Mouse (Mus musculus): ENCODE measurements around the gene Slc26a3. TPM values are rescaled to one million over a fixed set of nuclear protein-coding genes. Genes with fewer than 3 reads are reported as not detected.

The Slc26a3 gene
- polyA plus RNA-seq, 1 experiment from 2014 or later = not detected

DNA sequence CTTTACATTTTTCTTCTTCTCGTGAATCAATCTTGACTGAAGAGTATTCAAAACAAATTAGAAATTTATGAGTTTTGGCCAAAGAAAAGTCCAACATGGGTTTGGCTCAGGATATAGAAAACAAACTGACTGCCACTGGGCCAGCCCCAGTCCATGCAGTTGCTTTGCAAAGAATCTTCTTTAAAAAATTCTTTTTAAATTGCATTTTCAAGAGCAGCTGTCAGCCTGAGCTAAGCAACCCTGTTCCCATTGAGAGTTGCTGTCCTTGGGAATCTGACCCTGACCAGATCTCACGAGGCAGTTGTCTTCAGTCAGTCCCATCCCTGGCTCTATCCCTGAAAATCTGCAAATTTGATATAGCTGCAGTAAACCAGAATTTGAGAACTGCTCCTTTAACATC lies 8.2 kb upstream of the Slc26a3 start:
- H3K36me3 ChIP-seq (replicated peaks) = no peaks in the 10 kb centered on the region
- DNase-seq (ENCODE audit: low spot score) = no peak
- no peaks in the 10 kb centered on the region for H3K9me3 ChIP-seq
- WGBS = 71% methylated on average over 2 of the region's 2 CpGs
- H3K4me3 ChIP-seq = no peak overlapping the region
- H3K4me1 ChIP-seq = no peaks in the 10 kb centered on the region
- H3K27ac ChIP-seq (replicated peaks) = no peak overlapping the region
- H3K27me3 ChIP-seq (replicated peaks; ENCODE audit: low read depth, poor library complexity, severe bottlenecking) = no peaks in the 10 kb centered on the region

DNA sequence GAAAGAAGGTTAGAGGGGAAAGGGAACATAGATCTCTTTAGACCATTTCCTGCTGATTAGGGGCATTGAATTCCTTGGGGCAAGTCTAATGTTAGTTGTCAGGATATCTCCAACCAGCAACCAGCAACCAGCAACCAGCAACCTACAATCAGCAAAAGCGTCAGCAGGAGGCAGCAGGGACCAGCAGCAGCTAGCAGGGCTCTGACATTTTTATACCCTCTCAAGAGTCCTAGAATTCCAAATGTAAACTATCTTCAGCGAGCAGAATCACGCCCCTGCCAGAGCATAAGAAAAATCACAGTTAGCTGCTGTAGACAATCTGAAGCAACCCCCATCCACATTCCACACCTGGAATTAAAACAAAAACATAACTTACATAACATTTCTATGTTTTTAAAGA lies 3.4 kb upstream of the Slc26a3 start:
- no peaks in the 10 kb centered on the region for H3K9me3 ChIP-seq
- no peaks in the 10 kb centered on the region for H3K27me3 ChIP-seq (replicated peaks; ENCODE audit: low read depth, poor library complexity, severe bottlenecking)
- no peak overlapping the region for H3K27ac ChIP-seq (replicated peaks)
- no peaks in the 10 kb centered on the region for H3K36me3 ChIP-seq (replicated peaks)
- 58% methylated on average over 3 of the region's 3 CpGs for WGBS
- no peak overlapping the region for H3K4me3 ChIP-seq
- no peaks in the 10 kb centered on the region for H3K4me1 ChIP-seq
- DNase-seq (ENCODE audit: low spot score) = no peak

DNA sequence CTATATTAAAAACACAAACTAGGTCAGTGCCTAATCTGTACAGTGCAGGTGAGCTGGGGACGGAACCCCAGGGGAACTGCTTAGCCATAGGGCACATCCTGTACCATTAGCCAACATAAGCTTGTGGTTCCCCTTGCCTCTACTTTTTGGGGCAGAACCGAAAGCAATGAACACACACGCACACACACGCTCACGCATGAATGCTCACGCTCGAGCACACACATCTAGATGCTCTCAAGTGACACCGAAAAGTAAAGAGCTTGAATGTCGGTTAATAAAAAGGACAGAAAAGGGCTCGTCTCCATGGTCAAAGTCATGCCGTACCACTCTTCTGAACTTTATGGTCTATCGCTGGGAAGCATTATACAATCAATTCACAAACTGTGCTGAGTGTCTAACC lies 1.0 kb downstream of the Slc26a3 start:
- DNase-seq (ENCODE audit: low spot score) = no peak
- Histone ChIP-seq H3K4me1 (no peaks in the 10 kb centered on the region), H3K9me3 (no peaks in the 10 kb centered on the region), H3K27ac (replicated peaks) (no peak overlapping the region), H3K36me3 (replicated peaks) (no peaks in the 10 kb centered on the region), H3K27me3 (replicated peaks; ENCODE audit: low read depth, poor library complexity, severe bottlenecking) (no peaks in the 10 kb centered on the region), H3K4me3 (no peak overlapping the region)
- WGBS = 94% methylated on average over 12 of the region's 12 CpGs

DNA sequence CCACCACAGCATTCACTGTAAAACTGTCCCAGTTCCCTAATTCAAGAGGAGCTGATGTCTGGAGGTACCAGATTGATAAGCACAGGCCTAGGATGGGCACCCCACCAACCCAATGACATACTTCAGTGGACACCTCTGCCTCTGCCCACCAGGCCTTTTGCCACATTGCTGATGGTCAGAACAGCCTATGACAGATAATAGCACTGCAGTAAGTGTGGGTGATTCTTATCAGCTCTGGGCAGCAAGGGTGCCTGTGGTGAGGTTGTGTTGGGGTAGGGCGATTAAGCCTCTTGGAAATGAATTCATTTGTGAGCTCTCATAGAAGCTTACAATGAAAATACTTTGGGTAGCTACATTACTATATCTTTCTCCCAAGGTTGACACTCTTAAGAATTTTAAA lies 5.2 kb downstream of the Slc26a3 start:
- Histone ChIP-seq H3K9me3 (no peaks in the 10 kb centered on the region), H3K27ac (replicated peaks) (no peak overlapping the region), H3K4me3 (no peak overlapping the region), H3K36me3 (replicated peaks) (no peaks in the 10 kb centered on the region), H3K27me3 (replicated peaks; ENCODE audit: low read depth, poor library complexity, severe bottlenecking) (no peaks in the 10 kb centered on the region), H3K4me1 (no peaks in the 10 kb centered on the region)
- no peak for DNase-seq (ENCODE audit: low spot score)
- WGBS = 97% methylated on average over 1 of the region's 1 CpGs

DNA sequence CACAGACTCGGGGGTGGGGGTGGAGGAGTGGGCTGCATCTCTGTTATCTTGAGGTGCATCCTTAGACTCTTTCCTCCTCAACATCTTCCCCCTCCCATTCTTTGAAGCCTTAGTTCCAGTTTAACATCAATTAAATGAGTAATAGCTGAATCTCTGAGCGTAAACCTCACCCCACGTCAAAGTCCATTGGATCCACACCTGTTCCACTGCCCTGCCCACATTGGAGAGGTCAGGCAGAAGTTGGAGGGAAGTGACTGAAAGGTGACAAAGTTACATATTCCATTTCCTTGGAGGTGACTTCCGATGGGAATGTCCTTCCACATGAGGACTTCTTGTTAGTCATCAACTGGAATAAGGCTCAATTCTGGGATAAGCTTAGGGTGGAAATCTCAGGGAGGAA lies 7.0 kb downstream of the Slc26a3 start:
- no peak for DNase-seq (ENCODE audit: low spot score)
- Histone ChIP-seq H3K9me3 (no peaks in the 10 kb centered on the region), H3K4me3 (no peak overlapping the region), H3K27ac (replicated peaks) (no peak overlapping the region), H3K36me3 (replicated peaks) (no peaks in the 10 kb centered on the region), H3K27me3 (replicated peaks; ENCODE audit: low read depth, poor library complexity, severe bottlenecking) (no peaks in the 10 kb centered on the region), H3K4me1 (no peaks in the 10 kb centered on the region)
- 87% methylated on average over 4 of the region's 4 CpGs for WGBS

DNA sequence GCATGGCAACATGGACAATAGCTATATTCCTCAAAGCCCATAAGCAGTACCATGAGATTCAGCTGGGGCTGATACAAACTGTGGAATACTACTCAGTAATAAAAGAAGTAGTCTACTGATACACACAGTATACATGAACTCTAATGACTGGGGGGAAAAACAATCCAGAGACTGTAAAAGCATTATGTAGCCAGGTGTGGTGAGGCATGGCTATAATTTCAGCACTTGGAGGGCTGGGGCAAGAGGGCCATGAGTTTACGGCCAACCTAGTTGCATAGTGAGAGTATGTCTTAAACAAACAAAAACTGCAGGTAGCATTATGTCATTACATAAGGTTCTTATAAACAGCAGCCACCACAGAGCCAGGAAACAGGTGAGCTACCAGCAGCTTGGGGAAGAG lies 10.2 kb downstream of the Slc26a3 start:
- no peaks in the 10 kb centered on the region for H3K36me3 ChIP-seq (replicated peaks)
- no peaks in the 10 kb centered on the region for H3K4me1 ChIP-seq
- H3K4me3 ChIP-seq = no peak overlapping the region
- no peaks in the 10 kb centered on the region for H3K27me3 ChIP-seq (replicated peaks; ENCODE audit: low read depth, poor library complexity, severe bottlenecking)
- 89% methylated on average over 1 of the region's 1 CpGs for WGBS
- DNase-seq (ENCODE audit: low spot score) = no peak
- H3K27ac ChIP-seq (replicated peaks) = no peak overlapping the region
- H3K9me3 ChIP-seq = no peaks in the 10 kb centered on the region

DNA sequence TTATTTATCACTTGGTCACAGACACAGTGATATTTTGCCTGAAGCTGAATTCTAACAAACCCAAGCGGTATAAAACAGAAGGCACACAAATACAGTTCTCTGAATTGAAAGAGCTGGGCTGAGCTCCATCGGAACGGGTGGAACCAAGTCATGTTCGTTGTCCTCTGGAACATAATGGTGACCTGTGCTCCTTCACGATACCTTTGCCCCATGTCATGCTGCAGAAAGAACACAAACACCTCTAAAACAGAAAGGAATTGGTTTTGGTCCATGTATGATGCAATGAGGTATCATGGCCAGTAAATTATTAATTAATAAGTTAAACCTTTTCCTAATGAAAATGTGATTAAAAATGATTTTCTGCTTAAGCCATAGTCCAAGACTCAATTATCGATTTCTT lies 11.3 kb downstream of the Slc26a3 start:
- Histone ChIP-seq H3K4me3 (no peak overlapping the region), H3K4me1 (no peaks in the 10 kb centered on the region), H3K36me3 (replicated peaks) (no peaks in the 10 kb centered on the region), H3K9me3 (no peaks in the 10 kb centered on the region), H3K27me3 (replicated peaks; ENCODE audit: low read depth, poor library complexity, severe bottlenecking) (no peaks in the 10 kb centered on the region), H3K27ac (replicated peaks) (no peak overlapping the region)
- no peak for DNase-seq (ENCODE audit: low spot score)
- WGBS = 88% methylated on average over 6 of the region's 6 CpGs

DNA sequence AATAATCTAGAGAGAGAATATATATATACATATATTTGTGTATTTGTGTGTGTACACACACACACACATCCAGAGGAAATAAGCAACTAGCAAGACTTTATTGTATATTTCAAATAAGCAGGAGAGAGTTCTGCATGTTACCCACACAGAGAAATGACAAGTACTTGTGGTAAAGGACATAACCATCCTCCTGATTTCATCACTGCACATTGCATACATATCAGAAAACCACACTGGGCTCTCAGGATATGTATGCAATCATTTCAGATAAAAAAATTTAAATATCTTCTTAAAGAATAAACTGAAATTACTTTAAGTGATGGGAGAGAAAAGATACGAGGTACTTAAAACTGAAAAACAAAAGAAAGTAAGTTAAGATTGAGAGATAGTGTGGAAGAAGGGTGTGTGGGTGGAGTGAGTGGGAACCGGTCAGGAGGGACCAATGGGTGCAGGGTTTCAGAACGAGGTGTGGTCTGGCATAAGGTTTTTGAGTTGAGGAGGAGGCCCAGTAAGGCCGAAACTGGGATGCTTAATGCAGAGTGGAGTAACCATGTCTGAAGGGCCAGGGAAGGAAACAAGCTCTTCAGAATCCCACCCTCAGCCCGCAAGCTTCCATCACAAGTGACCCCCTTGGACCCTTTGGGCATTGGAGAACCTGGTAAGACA lies 14.0 kb downstream of the Slc26a3 start:
- no peaks in the 10 kb centered on the region for H3K27me3 ChIP-seq (replicated peaks; ENCODE audit: low read depth, poor library complexity, severe bottlenecking)
- H3K4me3 ChIP-seq = no peak overlapping the region
- DNase-seq (ENCODE audit: low spot score) = no peak
- H3K27ac ChIP-seq (replicated peaks) = no peak overlapping the region
- H3K4me1 ChIP-seq = no peaks in the 10 kb centered on the region
- H3K9me3 ChIP-seq = no peaks in the 10 kb centered on the region
- 81% methylated on average over 5 of the region's 5 CpGs for WGBS
- no peaks in the 10 kb centered on the region for H3K36me3 ChIP-seq (replicated peaks)

DNA sequence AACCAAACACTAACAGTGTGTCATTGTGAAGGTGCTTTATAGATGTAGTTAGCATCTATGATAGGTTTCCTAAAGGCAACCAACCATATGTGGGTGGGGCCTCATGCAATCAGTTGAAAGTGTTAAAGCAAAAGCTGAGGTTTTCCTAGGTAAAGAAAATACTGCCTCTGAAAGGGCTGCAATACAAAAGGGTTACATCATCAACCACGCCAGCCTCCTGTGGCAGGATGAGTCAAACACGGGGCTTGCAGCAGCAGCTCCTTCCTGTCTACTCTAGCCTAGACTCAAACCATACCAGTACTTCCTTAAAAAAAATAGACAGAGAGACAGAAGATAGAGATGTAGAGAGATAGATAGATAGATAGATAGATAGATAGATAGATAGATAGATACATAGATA lies 25.3 kb downstream of the Slc26a3 start:
- Histone ChIP-seq H3K27ac (replicated peaks) (no peak overlapping the region), H3K27me3 (replicated peaks; ENCODE audit: low read depth, poor library complexity, severe bottlenecking) (no peaks in the 10 kb centered on the region; the same call in 1 of the 2 replicates), H3K4me3 (no peak overlapping the region), H3K4me1 (no peaks in the 10 kb centered on the region), H3K9me3 (no peaks in the 10 kb centered on the region), H3K36me3 (replicated peaks) (no peaks in the 10 kb centered on the region)
- no peak for DNase-seq (ENCODE audit: low spot score)
- WGBS = 77% methylated on average over 2 of the region's 2 CpGs

DNA sequence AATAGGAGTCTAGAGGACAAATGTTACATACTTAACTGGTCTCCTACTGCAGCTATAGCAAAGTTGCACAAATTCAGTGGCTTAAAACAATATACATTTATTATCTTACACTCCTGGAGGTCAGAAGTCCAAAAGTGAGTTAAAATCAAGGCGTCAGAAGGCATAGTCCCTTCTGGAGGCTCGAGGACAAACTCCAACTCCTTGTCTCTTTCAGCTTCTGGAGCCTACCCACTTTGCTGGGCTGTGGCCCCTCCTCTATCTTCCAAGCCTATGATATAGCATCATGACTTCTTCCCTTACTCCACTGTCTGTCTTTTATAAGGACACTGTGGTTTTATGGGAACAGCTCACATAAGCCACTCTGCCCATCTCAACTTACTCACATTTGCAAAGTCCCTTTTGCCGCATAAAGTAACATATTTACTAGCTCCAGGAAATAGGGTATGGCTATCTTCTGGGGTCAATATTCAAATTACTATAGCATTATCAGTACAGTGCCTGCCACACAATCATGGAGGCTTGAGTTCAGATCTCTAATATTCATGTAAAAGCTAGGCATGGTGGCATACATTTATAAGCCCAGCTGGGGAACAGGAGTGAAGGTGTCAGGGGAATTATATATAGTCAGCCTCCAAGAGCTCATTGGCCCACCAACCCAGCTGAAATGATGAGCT lies 31.4 kb downstream of the Slc26a3 start:
- no peak overlapping the region for H3K27ac ChIP-seq (replicated peaks)
- no peaks in the 10 kb centered on the region for H3K9me3 ChIP-seq
- WGBS = 82% methylated on average over 3 of the region's 3 CpGs
- no peaks in the 10 kb centered on the region for H3K4me1 ChIP-seq
- H3K36me3 ChIP-seq (replicated peaks) = no peaks in the 10 kb centered on the region
- no peak overlapping the region for H3K4me3 ChIP-seq
- H3K27me3 ChIP-seq (replicated peaks; ENCODE audit: low read depth, poor library complexity, severe bottlenecking) = no peaks in the 10 kb centered on the region
- DNase-seq (ENCODE audit: low spot score) = no peak

DNA sequence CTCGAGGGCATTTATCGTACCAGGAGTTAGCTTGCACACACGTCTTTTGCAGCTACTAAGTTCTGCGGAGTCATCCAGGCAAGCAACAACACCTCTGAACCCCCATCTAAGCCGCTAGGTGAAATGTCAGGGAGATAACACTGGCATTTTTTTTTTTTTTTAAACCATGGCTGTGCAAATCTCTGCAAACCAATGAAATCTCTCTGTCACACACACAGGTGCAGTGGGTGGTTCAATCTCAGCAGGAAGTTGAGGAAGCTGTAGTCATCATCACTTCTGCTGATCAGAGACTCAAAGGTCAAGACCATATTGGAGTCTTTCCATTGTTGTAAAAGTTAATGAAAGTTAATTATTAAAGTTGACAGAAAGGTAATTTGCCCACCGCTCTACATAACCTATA lies 47.1 kb downstream of the Slc26a3 start:
- Histone ChIP-seq H3K27me3 (replicated peaks; ENCODE audit: low read depth, poor library complexity, severe bottlenecking) (0 out of 2 replicates have a peak, but pooled peaks cover under 1% of the 10 kb centered on the region), H3K4me3 (no peak overlapping the region), H3K36me3 (replicated peaks) (no peaks in the 10 kb centered on the region), H3K9me3 (no peaks in the 10 kb centered on the region), H3K4me1 (no peaks in the 10 kb centered on the region), H3K27ac (replicated peaks) (no peak overlapping the region)
- WGBS = 62% methylated on average over 6 of the region's 6 CpGs
- no peak for DNase-seq (ENCODE audit: low spot score)

DNA sequence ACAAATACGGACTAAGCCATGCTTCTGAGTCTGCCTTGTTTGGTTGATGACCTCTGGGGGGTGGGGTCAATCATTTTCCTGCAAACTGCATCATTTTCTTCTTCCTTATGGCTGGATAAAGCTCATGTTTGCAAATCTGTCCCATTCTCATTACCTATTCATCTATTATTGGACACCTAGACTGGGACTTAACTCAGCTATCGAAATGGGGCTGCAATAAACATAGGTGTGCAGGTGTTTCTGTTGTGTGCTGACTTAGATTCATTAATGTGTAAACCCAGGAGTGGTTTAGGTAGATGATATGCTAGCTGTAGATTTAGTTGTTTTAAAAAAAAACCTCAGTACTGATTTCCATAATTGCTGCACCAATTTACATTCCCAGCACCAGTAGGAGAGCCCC lies 48.9 kb downstream of the Slc26a3 start:
- Histone ChIP-seq H3K27me3 (replicated peaks; ENCODE audit: low read depth, poor library complexity, severe bottlenecking) (0 out of 2 replicates have a peak, but pooled peaks cover 8% of the 10 kb centered on the region), H3K27ac (replicated peaks) (no peak overlapping the region), H3K36me3 (replicated peaks) (no peaks in the 10 kb centered on the region), H3K9me3 (no peaks in the 10 kb centered on the region), H3K4me1 (peaks cover 5% of the 10 kb centered on the region), H3K4me3 (no peak overlapping the region)
- no peak for DNase-seq (ENCODE audit: low spot score)
- WGBS = 79% methylated on average over 2 of the region's 2 CpGs

DNA sequence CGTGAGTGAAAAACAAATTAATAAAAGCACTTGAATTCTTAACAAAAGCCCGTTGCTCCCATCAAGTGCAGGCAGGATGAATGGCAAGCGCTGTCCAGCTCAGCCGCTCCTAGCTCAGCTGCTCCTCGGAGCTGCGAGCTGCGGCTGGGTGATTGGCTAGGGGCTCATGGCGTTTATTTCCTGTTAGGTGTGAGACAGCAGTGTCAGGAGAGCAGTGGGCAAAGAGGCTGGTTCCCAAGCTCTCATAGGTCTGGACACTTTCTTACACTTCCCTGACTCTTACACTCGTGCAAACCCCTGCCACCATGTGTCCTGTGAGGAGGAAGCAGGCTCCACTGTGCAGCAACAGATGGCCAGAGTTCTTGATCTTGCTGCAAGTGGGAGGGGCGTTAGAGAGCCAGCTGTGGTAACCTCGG lies 53.5 kb downstream of the Slc26a3 start:
- no peaks in the 10 kb centered on the region for H3K36me3 ChIP-seq (replicated peaks)
- peak; percentile 75 for DNase-seq (ENCODE audit: low spot score)
- no peak overlapping the region for H3K27ac ChIP-seq (replicated peaks)
- peak overlapping the region; percentile 47 for H3K4me3 ChIP-seq
- H3K9me3 ChIP-seq = no peaks in the 10 kb centered on the region
- H3K4me1 ChIP-seq = peaks cover 8% of the 10 kb centered on the region
- 3% methylated on average over 11 of the region's 11 CpGs for WGBS
- H3K27me3 ChIP-seq (replicated peaks; ENCODE audit: low read depth, poor library complexity, severe bottlenecking) = 0 out of 2 replicates have a peak, but pooled peaks cover 11% of the 10 kb centered on the region
